Mouse (Mus musculus): ENCODE results near the gene Sesn1. TPM values are rescaled to one million over a fixed set of nuclear protein-coding genes. Genes with fewer than 3 reads are reported as not detected.
"Not testable (repeated sequence)": the region's sequence is repeated elsewhere in the genome, so short reads cannot be mapped to it uniquely, and the experiment has no call there.

Gene Sesn1
- polyA plus RNA-seq, 1 experiment from 2014 or later: 30.5 TPM

DNA sequence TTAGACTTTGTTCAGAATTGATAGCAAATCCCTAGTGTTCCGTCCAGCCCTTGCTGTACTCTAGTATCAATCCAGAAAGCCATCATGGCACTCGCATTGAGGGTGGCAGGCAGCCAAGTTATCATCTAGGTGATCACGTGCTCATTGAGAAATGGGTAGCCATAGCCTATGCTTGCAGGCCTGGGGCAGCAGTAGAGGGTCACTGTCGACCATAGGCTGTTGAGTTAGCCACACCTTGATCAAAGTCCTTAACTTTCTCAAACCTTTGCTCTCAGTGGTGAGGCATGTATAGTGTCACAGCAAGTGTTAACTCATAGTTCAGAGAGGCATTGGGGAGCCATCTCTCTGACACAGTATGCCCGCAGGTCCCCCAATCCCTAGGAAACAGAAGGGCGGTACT, 11.4 kb downstream of the Sesn1 start:
- Histone ChIP-seq H3K27ac (ENCODE audit: low read depth) (no peak overlapping the region), H3K4me3 (ENCODE audit: low read depth, low read length) (no peak overlapping the region), H3K4me2 (no peak overlapping the region), H3K9ac (no peak overlapping the region), H3K9me3 (ENCODE audit: low read depth, low read length) (no peaks in the 10 kb centered on the region), H3K27me3 (ENCODE audit: insufficient read depth, low read length) (no peaks in the 10 kb centered on the region), H3K36me3 (ENCODE audit: insufficient read depth) (no peaks in the 10 kb centered on the region), H3K4me1 (ENCODE audit: insufficient read depth) (no peaks in the 10 kb centered on the region)
- no peak for DNase-seq
- TF ChIP-seq CTCF (IDR thresholded peaks at IDR 0.05; ENCODE audit: low read depth): no peak
- WGBS: 86% methylated on average over 6 of the region's 6 CpGs
- no peak for ATAC-seq (ENCODE audit: insufficient read depth)

DNA sequence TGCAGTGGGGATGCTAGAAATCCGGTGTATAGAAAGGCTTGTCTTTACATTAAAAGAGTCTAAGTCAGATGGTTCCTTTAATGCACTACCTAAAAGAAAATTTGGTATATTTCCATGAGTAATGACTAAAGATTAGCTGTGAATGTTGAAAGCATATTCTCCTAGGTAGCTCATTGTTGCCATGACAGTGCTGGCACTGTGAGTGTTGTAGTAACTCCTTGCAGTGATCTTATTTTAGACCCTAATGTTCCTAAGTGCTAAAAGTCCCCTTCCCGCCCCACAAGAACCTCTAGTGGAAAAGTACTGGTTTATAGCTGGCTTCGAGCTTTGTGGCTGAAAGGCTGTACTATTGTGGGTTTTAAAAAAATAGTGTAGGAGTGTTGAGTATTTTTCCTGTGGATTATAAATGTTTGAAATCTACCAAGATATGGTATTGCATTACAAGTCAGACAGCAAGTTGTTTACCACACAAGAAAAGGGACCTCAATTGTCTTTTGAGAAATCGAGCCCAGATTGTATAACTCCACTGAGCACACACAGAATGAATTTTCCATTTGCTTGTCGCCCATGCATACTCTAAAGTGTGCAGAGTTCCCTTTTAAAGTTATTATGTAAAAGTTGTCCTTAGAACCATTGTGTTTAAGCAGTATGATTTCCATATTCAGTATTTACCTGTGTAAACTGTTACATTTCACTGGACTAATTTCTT, 13.0 kb downstream of the Sesn1 start:
- Histone ChIP-seq H3K27me3 (ENCODE audit: insufficient read depth, low read length) (no peaks in the 10 kb centered on the region), H3K27ac (ENCODE audit: low read depth) (no peak overlapping the region), H3K4me2 (no peak overlapping the region), H3K4me3 (ENCODE audit: low read depth, low read length) (no peak overlapping the region), H3K4me1 (ENCODE audit: insufficient read depth) (no peaks in the 10 kb centered on the region), H3K36me3 (ENCODE audit: insufficient read depth) (no peaks in the 10 kb centered on the region), H3K9me3 (ENCODE audit: low read depth, low read length) (no peaks in the 10 kb centered on the region), H3K9ac (no peak overlapping the region)
- TF ChIP-seq CTCF (IDR thresholded peaks at IDR 0.05; ENCODE audit: low read depth): no peak
- ATAC-seq (ENCODE audit: insufficient read depth) (no peak), DNase-seq (no peak)
- WGBS: 83% methylated on average over 5 of the region's 5 CpGs

DNA sequence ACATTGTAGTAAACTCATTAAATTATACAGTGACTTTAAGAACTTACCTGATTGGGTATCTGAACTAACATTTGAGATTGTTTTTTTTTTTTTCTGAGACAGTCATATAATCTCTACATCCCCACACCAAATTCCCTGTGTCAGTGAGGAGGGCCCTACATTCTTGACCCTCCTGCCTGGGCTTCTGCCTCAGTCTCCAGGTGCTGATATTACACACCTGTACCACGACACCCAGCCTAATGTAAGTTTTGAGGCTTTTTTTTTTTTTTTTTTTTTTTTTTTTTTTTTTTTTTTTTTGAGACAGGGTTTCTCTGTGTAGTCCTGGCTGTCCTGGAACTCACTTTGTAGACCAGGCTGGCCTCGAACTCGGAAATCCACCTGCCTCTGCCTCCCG, 13.5 kb downstream of the Sesn1 start:
- not testable (repeated sequence) for H3K9ac ChIP-seq; H3K4me1 ChIP-seq (ENCODE audit: insufficient read depth); DNase-seq; H3K36me3 ChIP-seq (ENCODE audit: insufficient read depth); ATAC-seq (ENCODE audit: insufficient read depth); H3K27me3 ChIP-seq (ENCODE audit: insufficient read depth, low read length); H3K9me3 ChIP-seq (ENCODE audit: low read depth, low read length); H3K27ac ChIP-seq (ENCODE audit: low read depth); H3K4me2 ChIP-seq; H3K4me3 ChIP-seq (ENCODE audit: low read depth, low read length)
- 92% methylated on average over 3 of the region's 4 CpGs for WGBS

DNA sequence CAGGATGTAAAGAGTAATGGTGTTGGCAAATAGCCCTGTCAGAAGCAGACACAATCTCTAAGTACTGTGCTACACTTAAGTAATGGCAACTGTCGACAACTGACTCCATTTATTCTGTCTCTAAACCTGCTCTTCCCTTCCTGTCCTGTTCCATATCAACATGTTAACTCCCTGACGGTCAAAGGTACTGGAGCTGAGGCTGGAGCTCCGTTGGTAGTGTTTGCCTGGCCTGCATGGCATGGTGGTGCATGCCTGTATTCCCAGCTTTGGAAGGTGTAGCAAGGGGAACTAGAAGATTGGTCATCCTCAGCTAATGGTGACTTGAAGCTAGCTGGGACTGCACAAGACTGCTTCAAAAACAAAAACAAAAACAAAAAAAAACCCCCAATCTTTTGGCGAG, 14.2 kb downstream of the Sesn1 start:
- no peak overlapping the region for H3K27ac ChIP-seq (ENCODE audit: low read depth)
- H3K9me3 ChIP-seq (ENCODE audit: low read depth, low read length): no peaks in the 10 kb centered on the region
- H3K9ac ChIP-seq: no peak overlapping the region
- 66% methylated on average over 4 of the region's 4 CpGs for WGBS
- DNase-seq (no peak), ATAC-seq (ENCODE audit: insufficient read depth) (no peak)
- H3K27me3 ChIP-seq (ENCODE audit: insufficient read depth, low read length): no peaks in the 10 kb centered on the region
- H3K4me3 ChIP-seq (ENCODE audit: low read depth, low read length): no peak overlapping the region
- no peak overlapping the region for H3K4me2 ChIP-seq
- no peaks in the 10 kb centered on the region for H3K4me1 ChIP-seq (ENCODE audit: insufficient read depth)
- no peak for TF ChIP-seq CTCF (IDR thresholded peaks at IDR 0.05; ENCODE audit: low read depth)
- no peaks in the 10 kb centered on the region for H3K36me3 ChIP-seq (ENCODE audit: insufficient read depth)

DNA sequence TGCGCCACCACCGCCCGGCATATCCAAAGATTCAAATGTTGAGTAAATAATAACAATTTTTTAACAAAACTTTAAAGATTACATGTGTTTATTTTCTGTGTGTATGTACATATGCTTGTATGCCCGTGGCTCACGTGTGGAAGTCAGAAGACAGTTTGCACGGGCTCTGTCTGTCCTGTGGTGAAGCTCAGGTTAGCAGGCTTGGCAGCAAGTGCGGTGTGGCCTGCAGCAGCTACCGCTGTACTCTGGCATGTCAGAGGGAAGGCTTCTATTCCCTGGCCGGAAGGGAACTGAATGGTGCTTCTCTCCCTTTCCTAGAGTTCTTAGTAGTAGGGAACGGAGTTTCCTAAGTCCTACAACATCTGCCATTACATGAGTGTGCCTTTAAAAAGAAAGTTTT, 15.3 kb downstream of the Sesn1 start:
- no peaks in the 10 kb centered on the region for H3K36me3 ChIP-seq (ENCODE audit: insufficient read depth)
- H3K9me3 ChIP-seq (ENCODE audit: low read depth, low read length): no peaks in the 10 kb centered on the region
- H3K9ac ChIP-seq: no peak overlapping the region
- no peak overlapping the region for H3K4me3 ChIP-seq (ENCODE audit: low read depth, low read length)
- H3K27ac ChIP-seq (ENCODE audit: low read depth): no peak overlapping the region
- no peak for ATAC-seq (ENCODE audit: insufficient read depth)
- no peak for DNase-seq
- no peaks in the 10 kb centered on the region for H3K27me3 ChIP-seq (ENCODE audit: insufficient read depth, low read length)
- WGBS: 82% methylated on average over 10 of the region's 10 CpGs
- no peak for TF ChIP-seq CTCF (IDR thresholded peaks at IDR 0.05; ENCODE audit: low read depth)
- no peaks in the 10 kb centered on the region for H3K4me1 ChIP-seq (ENCODE audit: insufficient read depth)
- H3K4me2 ChIP-seq: no peak overlapping the region

DNA sequence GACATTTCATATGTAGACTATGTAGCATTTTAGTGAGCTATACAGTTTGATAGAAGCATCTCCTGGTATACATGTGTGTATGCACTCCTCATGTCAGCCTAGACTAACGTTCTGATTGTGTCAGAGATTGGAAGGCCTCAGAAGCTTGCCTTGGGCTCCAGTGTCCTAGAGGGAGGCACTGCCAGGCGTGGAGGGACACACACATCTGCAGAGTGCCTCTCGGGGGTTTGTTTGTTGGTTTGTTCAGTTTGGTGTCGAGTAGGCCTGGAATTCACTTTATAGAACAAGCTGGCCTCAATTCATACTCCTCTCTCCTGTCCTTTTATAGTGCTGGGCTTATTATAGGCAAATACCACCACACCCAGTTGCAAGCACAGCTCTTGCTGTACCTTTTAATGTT, 16.3 kb downstream of the Sesn1 start:
- no peaks in the 10 kb centered on the region for H3K36me3 ChIP-seq (ENCODE audit: insufficient read depth)
- TF ChIP-seq CTCF (IDR thresholded peaks at IDR 0.05; ENCODE audit: low read depth): no peak
- ATAC-seq (ENCODE audit: insufficient read depth): no peak
- H3K4me3 ChIP-seq (ENCODE audit: low read depth, low read length): no peak overlapping the region
- H3K4me1 ChIP-seq (ENCODE audit: insufficient read depth): no peaks in the 10 kb centered on the region
- no peaks in the 10 kb centered on the region for H3K9me3 ChIP-seq (ENCODE audit: low read depth, low read length)
- no peaks in the 10 kb centered on the region for H3K27me3 ChIP-seq (ENCODE audit: insufficient read depth, low read length)
- H3K9ac ChIP-seq: no peak overlapping the region
- 85% methylated on average over 4 of the region's 4 CpGs for WGBS
- no peak overlapping the region for H3K4me2 ChIP-seq
- no peak for DNase-seq
- H3K27ac ChIP-seq (ENCODE audit: low read depth): no peak overlapping the region

DNA sequence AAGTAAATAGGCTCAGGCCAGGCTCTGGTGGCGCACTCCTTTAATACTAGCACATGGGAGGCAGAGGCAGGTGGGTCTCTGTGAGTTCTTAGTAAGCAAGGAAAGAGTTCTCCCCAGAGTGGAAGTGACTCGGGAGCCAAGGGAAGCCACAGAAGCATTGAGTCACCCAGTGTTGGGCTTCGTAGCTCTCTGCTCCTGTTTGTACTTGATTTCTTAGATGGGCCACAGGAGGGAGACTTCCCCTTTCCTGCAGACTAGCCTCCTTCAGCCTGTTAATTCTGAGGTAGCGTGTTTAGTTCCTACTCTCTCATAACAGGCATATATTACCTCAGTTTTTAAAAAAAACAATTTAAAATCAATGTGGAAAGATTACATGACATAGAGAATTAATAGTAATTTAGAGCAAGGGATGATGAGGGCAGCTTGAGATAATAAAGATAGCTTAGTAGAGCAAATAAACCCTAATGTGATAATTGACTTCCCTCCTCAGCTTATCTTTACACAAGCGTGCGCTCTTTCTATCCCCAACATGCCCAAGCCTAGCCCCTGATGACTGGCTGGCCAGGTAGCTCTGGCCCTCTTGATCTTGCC, 16.9 kb downstream of the Sesn1 start:
- ATAC-seq (ENCODE audit: insufficient read depth): no peak
- Histone ChIP-seq H3K27me3 (ENCODE audit: insufficient read depth, low read length) (no peaks in the 10 kb centered on the region), H3K4me1 (ENCODE audit: insufficient read depth) (no peaks in the 10 kb centered on the region), H3K9ac (no peak overlapping the region), H3K4me2 (no peak overlapping the region), H3K4me3 (ENCODE audit: low read depth, low read length) (no peak overlapping the region), H3K9me3 (ENCODE audit: low read depth, low read length) (no peaks in the 10 kb centered on the region), H3K36me3 (ENCODE audit: insufficient read depth) (no peaks in the 10 kb centered on the region), H3K27ac (ENCODE audit: low read depth) (no peak overlapping the region)
- no peak for DNase-seq
- no peak for TF ChIP-seq CTCF (IDR thresholded peaks at IDR 0.05; ENCODE audit: low read depth)
- 73% methylated on average over 6 of the region's 6 CpGs for WGBS

Data from lung, embryonic 14.5 days (tissue).